Mouse (Mus musculus): ENCODE measurements around the gene Sfpq. TPM values are rescaled to one million over a fixed set of nuclear protein-coding genes. Genes with fewer than 3 reads are reported as not detected.
A peak's percentile ranks its signal among the peaks of the same experiment; 100 is the strongest.
"Not testable (repeated sequence)": the region's sequence is repeated elsewhere in the genome, so short reads cannot be mapped to it uniquely, and the experiment has no call there.

The Sfpq gene
- polyA plus RNA-seq, 1 experiment from 2014 or later: 56.3 TPM

- TF ChIP-seq CTCF (IDR thresholded peaks at IDR 0.05; ENCODE audit: low read depth): no peak
- Histone ChIP-seq H3K36me3 (ENCODE audit: control insufficient read depth, insufficient read depth) (no peaks in the 10 kb centered on the region), H3K4me3 (ENCODE audit: low read depth, low read length) (peak overlapping the region; percentile 20), H3K9ac (ENCODE audit: low read depth, low read length) (no peak overlapping the region), H3K27ac (ENCODE audit: low read depth, low read length) (no peak overlapping the region), H3K4me1 (replicated peaks; ENCODE audit: control insufficient read depth, insufficient read depth, low read length) (no peaks in the 10 kb centered on the region), H3K9me3 (ENCODE audit: control insufficient read depth) (no peaks in the 10 kb centered on the region), H3K27me3 (replicated peaks; ENCODE audit: control insufficient read depth, insufficient read depth, low read length) (no peaks in the 10 kb centered on the region), H3K4me2 (replicated peaks; ENCODE audit: low read depth) (peak overlapping the region; percentile 51)
- ATAC-seq: no peak
- 19% methylated on average over 25 of the region's 25 CpGs for WGBS
Observed at GRCm38 (mm10) chr4:127005113-127005936, 15.8 kb upstream of the Sfpq start.

- Histone ChIP-seq H3K4me2 (replicated peaks; ENCODE audit: low read depth) (peak overlapping the region; percentile 33), H3K4me3 (ENCODE audit: low read depth, low read length) (0 out of 2 replicates have a peak overlapping the region, but pooled peaks have one; percentile 25), H3K27ac (ENCODE audit: low read depth, low read length) (peak overlapping the region; percentile 62; the same call in 1 of the 2 replicates)
- H3K36me3 ChIP-seq (ENCODE audit: control insufficient read depth, insufficient read depth); H3K9ac ChIP-seq (ENCODE audit: low read depth, low read length); H3K9me3 ChIP-seq (ENCODE audit: control insufficient read depth); H3K27me3 ChIP-seq (replicated peaks; ENCODE audit: control insufficient read depth, insufficient read depth, low read length); H3K4me1 ChIP-seq (replicated peaks; ENCODE audit: control insufficient read depth, insufficient read depth, low read length): not testable (repeated sequence)
- WGBS: 11% methylated on average over 14 of the region's 26 CpGs
- ATAC-seq: peak; percentile 93
- peak; percentile 93 for TF ChIP-seq CTCF (IDR thresholded peaks at IDR 0.05; ENCODE audit: low read depth)
Observed at GRCm38 (mm10) chr4:127015294-127015993, 5.7 kb upstream of the Sfpq start.

GRCm38 (mm10) chr4:127016366-127016765 is 4.8 kb upstream of the Sfpq start:
- no peak overlapping the region for H3K27ac ChIP-seq (ENCODE audit: low read depth, low read length)
- no peaks in the 10 kb centered on the region for H3K9me3 ChIP-seq (ENCODE audit: control insufficient read depth)
- no peak overlapping the region for H3K4me3 ChIP-seq (ENCODE audit: low read depth, low read length)
- no peaks in the 10 kb centered on the region for H3K4me1 ChIP-seq (replicated peaks; ENCODE audit: control insufficient read depth, insufficient read depth, low read length)
- no peak overlapping the region for H3K4me2 ChIP-seq (replicated peaks; ENCODE audit: low read depth)
- no peaks in the 10 kb centered on the region for H3K36me3 ChIP-seq (ENCODE audit: control insufficient read depth, insufficient read depth)
- WGBS: 75% methylated on average over 4 of the region's 4 CpGs
- H3K27me3 ChIP-seq (replicated peaks; ENCODE audit: control insufficient read depth, insufficient read depth, low read length): no peaks in the 10 kb centered on the region
- ATAC-seq: no peak
- no peak for TF ChIP-seq CTCF (IDR thresholded peaks at IDR 0.05; ENCODE audit: low read depth)
- H3K9ac ChIP-seq (ENCODE audit: low read depth, low read length): no peak overlapping the region

GRCm38 (mm10) chr4:127020411-127021150 is 543 bp upstream of the Sfpq start:
- WGBS: 12% methylated on average over 13 of the region's 13 CpGs
- H3K36me3 ChIP-seq (ENCODE audit: control insufficient read depth, insufficient read depth): peaks cover 7% of the 10 kb centered on the region; the same call in 1 of the 2 replicates
- H3K4me2 ChIP-seq (replicated peaks; ENCODE audit: low read depth): peak overlapping the region; percentile 57
- no peak overlapping the region for H3K9ac ChIP-seq (ENCODE audit: low read depth, low read length)
- H3K9me3 ChIP-seq (ENCODE audit: control insufficient read depth): no peaks in the 10 kb centered on the region
- no peak overlapping the region for H3K27ac ChIP-seq (ENCODE audit: low read depth, low read length)
- no peak for TF ChIP-seq CTCF (IDR thresholded peaks at IDR 0.05; ENCODE audit: low read depth)
- H3K4me1 ChIP-seq (replicated peaks; ENCODE audit: control insufficient read depth, insufficient read depth, low read length): 0 out of 2 replicates have a peak, but pooled peaks cover 3% of the 10 kb centered on the region
- H3K27me3 ChIP-seq (replicated peaks; ENCODE audit: control insufficient read depth, insufficient read depth, low read length): no peaks in the 10 kb centered on the region
- no peak for ATAC-seq
- peak overlapping the region; percentile 99 for H3K4me3 ChIP-seq (ENCODE audit: low read depth, low read length)

GRCm38 (mm10) chr4:127021989-127022626 is 984 bp downstream of the Sfpq start:
- Histone ChIP-seq H3K9ac (ENCODE audit: low read depth, low read length) (peak overlapping the region; percentile 100), H3K4me2 (replicated peaks; ENCODE audit: low read depth) (peak overlapping the region; percentile 79), H3K27ac (ENCODE audit: low read depth, low read length) (peak overlapping the region; percentile 98), H3K27me3 (replicated peaks; ENCODE audit: control insufficient read depth, insufficient read depth, low read length) (no peaks in the 10 kb centered on the region), H3K36me3 (ENCODE audit: control insufficient read depth, insufficient read depth) (peaks cover 20% of the 10 kb centered on the region), H3K4me3 (ENCODE audit: low read depth, low read length) (peak overlapping the region; percentile 99), H3K9me3 (ENCODE audit: control insufficient read depth) (no peaks in the 10 kb centered on the region), H3K4me1 (replicated peaks; ENCODE audit: control insufficient read depth, insufficient read depth, low read length) (0 out of 2 replicates have a peak, but pooled peaks cover 3% of the 10 kb centered on the region)
- peak; percentile 66 for TF ChIP-seq CTCF (IDR thresholded peaks at IDR 0.05; ENCODE audit: low read depth)
- ATAC-seq: peak; percentile 79
- 1% methylated on average over 53 of the region's 53 CpGs for WGBS

Data from intestine, postnatal 0 days (tissue).